Mouse (Mus musculus): Measurements from ENCODE around the gene Fryl.

The Fryl gene

GRCm38 (mm10) chr5:73256352-73257065 is at the start of gene Fryl:
Gene Fryl (minus strand): TSS chr5:73256619.
- peak; percentile 96 for DNase-seq (ENCODE audit: low read depth, low spot score)

- no peak for DNase-seq (ENCODE audit: low read depth, low spot score)
Measured at GRCm38 (mm10) chr5:73304507-73304906, 48.1 kb upstream of the Fryl start.

- DNase-seq (ENCODE audit: low read depth, low spot score) = no peak
Measured at GRCm38 (mm10) chr5:73301601-73302307, 45.3 kb upstream of the Fryl start.

- no peak for DNase-seq (ENCODE audit: low read depth, low spot score)
Measured at GRCm38 (mm10) chr5:73295916-73296315, 39.5 kb upstream of the Fryl start.

GRCm38 (mm10) chr5:73295016-73295415 is 38.6 kb upstream of the Fryl start:
- DNase-seq (ENCODE audit: low read depth, low spot score) = no peak

GRCm38 (mm10) chr5:73293458-73293827 is 37.0 kb upstream of the Fryl start:
- DNase-seq (ENCODE audit: low read depth, low spot score) = no peak

GRCm38 (mm10) chr5:73292502-73293457 is 36.4 kb upstream of the Fryl start, which contains the start of gene Ociad1:
Gene Ociad1 (plus strand): TSS chr5:73292784.
- peak; percentile 97 for DNase-seq (ENCODE audit: low read depth, low spot score)

- no peak for DNase-seq (ENCODE audit: low read depth, low spot score)
Measured at GRCm38 (mm10) chr5:73289900-73290299, 33.5 kb upstream of the Fryl start.

- DNase-seq (ENCODE audit: low read depth, low spot score) = no peak
Measured at GRCm38 (mm10) chr5:73286603-73287002, 30.2 kb upstream of the Fryl start.

GRCm38 (mm10) chr5:73285470-73285978 is 29.1 kb upstream of the Fryl start:
- DNase-seq (ENCODE audit: low read depth, low spot score) = no peak

GRCm38 (mm10) chr5:73284046-73284445 is 27.6 kb upstream of the Fryl start:
- DNase-seq (ENCODE audit: low read depth, low spot score) = no peak

GRCm38 (mm10) chr5:73280567-73280850 is 24.1 kb upstream of the Fryl start:
- no peak for DNase-seq (ENCODE audit: low read depth, low spot score)

GRCm38 (mm10) chr5:73279732-73280566 is 23.5 kb upstream of the Fryl start:
- no peak for DNase-seq (ENCODE audit: low read depth, low spot score)

GRCm38 (mm10) chr5:73279190-73279589 is 22.8 kb upstream of the Fryl start:
- no peak for DNase-seq (ENCODE audit: low read depth, low spot score)

- DNase-seq (ENCODE audit: low read depth, low spot score) = no peak
Measured at GRCm38 (mm10) chr5:73274941-73275340, 18.5 kb upstream of the Fryl start.

- DNase-seq (ENCODE audit: low read depth, low spot score) = no peak
Measured at GRCm38 (mm10) chr5:73273171-73273570, 16.8 kb upstream of the Fryl start.

GRCm38 (mm10) chr5:73270612-73271011 is 14.2 kb upstream of the Fryl start:
- no peak for DNase-seq (ENCODE audit: low read depth, low spot score)

- DNase-seq (ENCODE audit: low read depth, low spot score) = no peak
Measured at GRCm38 (mm10) chr5:73268636-73269213, 12.3 kb upstream of the Fryl start.

GRCm38 (mm10) chr5:73265460-73265859 is 9.0 kb upstream of the Fryl start:
- peak; percentile 49 for DNase-seq (ENCODE audit: low read depth, low spot score)

- no peak for DNase-seq (ENCODE audit: low read depth, low spot score)
Measured at GRCm38 (mm10) chr5:73264122-73264521, 7.7 kb upstream of the Fryl start.

- no peak for DNase-seq (ENCODE audit: low read depth, low spot score)
Measured at GRCm38 (mm10) chr5:73257723-73258122, 1.3 kb upstream of the Fryl start.
